Mouse (Mus musculus): ENCODE results near the gene 1700040F15Rik. TPM values are rescaled to one million over a fixed set of nuclear protein-coding genes. Genes with fewer than 3 reads are reported as not detected.
"Not testable (repeated sequence)": the region's sequence is repeated elsewhere in the genome, so short reads cannot be mapped to it uniquely, and the experiment has no call there.

1700040F15Rik gene
- not detected in 2 replicates for polyA plus RNA-seq (2015; fragmentation: Nextera tagmentation; extraction: Ambion mirVana)

- H3K4me2 ChIP-seq (ENCODE audit: low read depth, low read length); H3K9me3 ChIP-seq (replicated peaks; ENCODE audit: control insufficient read depth, low read length); H3K27ac ChIP-seq (ENCODE audit: low read length); H3K9ac ChIP-seq (ENCODE audit: low read length); H3K4me3 ChIP-seq (ENCODE audit: low read length); H3K36me3 ChIP-seq (ENCODE audit: control insufficient read depth, insufficient read depth); H3K4me1 ChIP-seq (ENCODE audit: control insufficient read depth, insufficient read depth, low read length); ATAC-seq (replicated peaks; ENCODE audit: extremely low read depth, insufficient read depth, low FRiP score); H3K27me3 ChIP-seq (ENCODE audit: control insufficient read depth, insufficient read depth, low read length): not testable (repeated sequence)
- WGBS: no CpG with 5 or more reads among the region's 8 CpGs
Observed at GRCm38 (mm10) chrY:61101947-61102346, at the start of gene 1700040F15Rik. Gene 1700040F15Rik (plus strand): TSS chrY:61102247.
